Mouse (Mus musculus) embryonic facial prominence, embryonic 13.5 days (tissue): Measurements from ENCODE around the gene Arid5a. TPM values are rescaled to one million over a fixed set of nuclear protein-coding genes. Genes with fewer than 3 reads are reported as not detected.

ENCODE experiments used
- microRNA-seq: library from miRNA; unstranded; fragments of <30 nt; microRNA quantifications from one replicate; pipeline ENCODE4, GENCODE M21; 2016
- polyA plus RNA-seq: library from polyadenylated mRNA; unstranded; fragments of >200 nt; fragmentation: Nextera tagmentation; extraction: Ambion mirVana; gene quantifications from 2 replicates; pipeline ENCODE4 v1.2.1, GENCODE M21; 2015

Gene Arid5a
- polyA plus RNA-seq, 1 experiment from 2014 or later: 6.3 TPM

Small RNA genes lying within 50 kb of the gene (microRNA-seq; reads per million reads assigned to microRNA genes)
- gene Mir6898: not detected

Other genes starting within 250 kb of the Arid5a start
- 5.4 and 6.1 TPM in 2 replicates for gene Hs6st1, start 239.3 kb upstream of the Arid5a start, polyA plus RNA-seq
- 53.8 and 54.4 TPM in 2 replicates for gene Uggt1, start 63.0 kb upstream of the Arid5a start, polyA plus RNA-seq
- 0.86 and 1.0 TPM in 2 replicates for gene Neurl3, start 33.1 kb upstream of the Arid5a start, polyA plus RNA-seq
- 50.6 and 51.0 TPM in 2 replicates for gene Kansl3, start 61.4 kb downstream of the Arid5a start, polyA plus RNA-seq
- 1.1 and 1.3 TPM in 2 replicates for gene Fer1l5, start 64.6 kb downstream of the Arid5a start, polyA plus RNA-seq
- gene Lman2l, start 137.5 kb downstream of the Arid5a start, polyA plus RNA-seq: 53.4 TPM in 2 replicates
- 15.6 and 16.2 TPM in 2 replicates for gene Cnnm4, start 163.9 kb downstream of the Arid5a start, polyA plus RNA-seq
- gene Cnnm3, start 204.1 kb downstream of the Arid5a start, polyA plus RNA-seq: 3.4 and 3.8 TPM in 2 replicates
- 23.7 and 24.1 TPM in 2 replicates for gene Ankrd23, start 229.2 kb downstream of the Arid5a start, polyA plus RNA-seq
- gene Gm42417, start 231.7 kb downstream of the Arid5a start, polyA plus RNA-seq: not detected in 2 replicates
- gene Ankrd39, start 239.7 kb downstream of the Arid5a start, polyA plus RNA-seq: 27.3 and 28.6 TPM in 2 replicates